Mouse (Mus musculus): ENCODE results near the gene Ctla2a.
"Not testable (repeated sequence)": the region's sequence is repeated elsewhere in the genome, so short reads cannot be mapped to it uniquely, and the experiment has no call there.

Ctla2a gene

GRCm38 (mm10) chr13:60936500-60936901 lies at the start of gene Ctla2a, which contains the start of gene Gm49391:
Gene Ctla2a, minus strand, starts transcription at chr13:60936625.
Gene Gm49391, minus strand, starts transcription at chr13:60936571.
- peak; percentile 1 for DNase-seq (ENCODE audit: low spot score)

- not testable (repeated sequence) for DNase-seq (ENCODE audit: low spot score)
Observed at GRCm38 (mm10) chr13:60972319-60972718, 35.9 kb upstream of the Ctla2a start.

DNA sequence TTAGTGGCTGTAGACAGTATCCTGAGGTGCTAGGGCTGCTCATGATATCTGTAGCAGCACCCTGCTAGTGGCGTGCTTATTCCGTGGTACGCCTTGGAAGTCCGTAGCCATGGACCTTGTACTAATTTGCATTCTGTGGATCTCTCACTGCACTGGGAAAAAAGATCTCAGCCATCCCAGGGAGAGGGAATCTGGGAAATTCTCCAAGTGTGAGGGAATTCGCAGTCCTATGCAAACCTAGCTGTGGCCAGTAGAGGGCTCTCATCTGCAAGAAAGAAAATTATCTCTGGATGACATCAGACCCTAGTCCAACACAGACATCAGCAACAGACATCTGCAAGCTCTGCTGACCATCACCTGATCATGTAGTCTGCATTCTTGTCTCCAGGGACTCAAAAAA lies 27.6 kb upstream of the Ctla2a start:
- not testable (repeated sequence) for DNase-seq (ENCODE audit: low spot score)

DNA sequence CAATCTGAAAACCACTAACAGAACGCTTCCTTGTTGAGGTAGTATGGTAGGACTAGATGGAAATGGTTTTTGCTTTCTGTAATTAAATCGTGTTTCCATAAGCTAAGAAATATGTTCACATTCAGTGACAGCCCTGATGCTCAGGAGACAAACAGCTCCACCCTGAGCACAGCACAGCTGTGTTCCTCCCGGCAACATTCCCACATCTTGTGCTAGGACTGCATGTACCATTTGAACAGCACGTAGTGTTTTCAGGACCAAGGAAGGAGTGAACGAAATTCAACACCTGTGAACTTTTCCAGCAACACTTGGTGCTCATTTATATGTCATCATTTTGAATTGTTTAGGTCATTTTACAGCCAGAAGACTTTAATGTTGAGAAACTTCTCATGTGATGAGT lies 25.3 kb upstream of the Ctla2a start:
- DNase-seq (ENCODE audit: low spot score): no peak

DNA sequence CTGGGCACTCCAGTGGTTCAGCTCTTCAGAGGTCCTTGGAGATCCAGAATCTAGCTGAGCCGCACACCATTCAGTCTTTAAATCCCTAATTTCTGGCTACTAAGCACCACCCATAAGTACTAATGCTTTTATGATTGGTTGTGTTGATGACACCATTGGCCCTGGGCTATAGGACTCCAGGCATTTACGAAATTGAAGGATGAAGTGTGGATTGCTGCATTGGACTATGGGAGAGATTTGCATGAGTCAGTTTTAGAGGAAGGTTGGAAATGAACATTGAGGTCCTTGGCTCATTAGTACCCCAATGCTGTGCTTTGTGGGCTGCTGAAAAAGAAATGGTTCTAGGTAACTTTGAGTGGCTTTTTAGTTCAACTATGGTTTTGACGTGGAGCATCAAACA lies 5.5 kb upstream of the Ctla2a start, which contains the start of gene Tpbpa:
Gene Tpbpa, minus strand, starts transcription at position 101 of the 400 bp plus-strand sequence.
- DNase-seq (ENCODE audit: low spot score): not testable (repeated sequence)

- not testable (repeated sequence) for DNase-seq (ENCODE audit: low spot score)
Observed at GRCm38 (mm10) chr13:60935490-60935889, 935 bp downstream of the Ctla2a start, which contains the start of gene Gm49393. Gene Gm49393, minus strand, starts transcription at chr13:60935590.

DNA sequence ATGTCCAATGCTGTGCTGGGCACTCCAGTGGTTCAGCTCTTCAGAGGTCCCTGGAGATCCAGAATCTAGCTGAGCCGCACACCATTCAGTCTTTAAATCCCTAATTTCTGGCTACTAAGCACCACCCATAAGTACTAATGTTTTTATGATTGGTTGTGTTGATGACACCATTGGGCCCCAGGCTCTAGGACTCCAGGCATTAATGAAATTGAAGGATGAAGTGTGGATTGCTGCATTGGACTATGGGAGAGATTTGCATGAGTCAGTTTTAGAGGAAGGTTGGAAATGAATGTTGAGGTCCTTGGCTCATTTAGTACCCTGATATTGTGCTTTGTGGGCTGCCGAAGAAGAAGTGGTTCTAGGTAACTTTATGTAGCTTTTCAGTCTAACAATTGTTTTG lies 31.6 kb downstream of the Ctla2a start, which contains the start of gene Tpbpb:
Gene Tpbpb, minus strand, starts transcription at position 101 of the 400 bp plus-strand sequence.
- not testable (repeated sequence) for DNase-seq (ENCODE audit: low spot score)

DNA sequence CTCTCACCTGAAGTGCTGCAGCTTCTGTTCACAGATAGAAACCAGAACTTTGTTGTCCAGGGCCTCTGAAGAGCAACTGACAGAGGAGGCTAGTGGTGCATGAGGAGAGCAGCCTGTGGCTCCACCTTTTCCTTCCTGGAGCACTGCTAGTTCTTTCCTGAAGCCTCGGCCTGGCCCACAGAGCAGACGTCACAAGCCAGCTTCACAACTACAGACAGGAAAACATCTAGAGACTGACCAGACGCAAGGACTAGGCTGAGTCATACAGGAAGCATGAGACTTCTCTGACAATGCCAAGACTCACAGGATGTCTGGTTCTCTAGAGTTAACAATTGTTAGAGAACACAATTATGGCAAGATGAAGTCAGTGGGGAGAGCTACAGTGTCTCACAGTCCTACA lies 39.1 kb downstream of the Ctla2a start, which contains the start of gene Ctla2b:
Gene Ctla2b, minus strand, starts transcription at position 120 of the 400 bp plus-strand sequence.
- DNase-seq (ENCODE audit: low spot score): no peak

- not testable (repeated sequence) for DNase-seq (ENCODE audit: low spot score)
Observed at GRCm38 (mm10) chr13:60896794-60897193, 39.6 kb downstream of the Ctla2a start, which contains the start of gene Gm49392. Gene Gm49392, minus strand, starts transcription at chr13:60896894.

GRCm38 (mm10) chr13:60895406-60896160 lies 40.8 kb downstream of the Ctla2a start:
- DNase-seq (ENCODE audit: low spot score): no peak

DNA sequence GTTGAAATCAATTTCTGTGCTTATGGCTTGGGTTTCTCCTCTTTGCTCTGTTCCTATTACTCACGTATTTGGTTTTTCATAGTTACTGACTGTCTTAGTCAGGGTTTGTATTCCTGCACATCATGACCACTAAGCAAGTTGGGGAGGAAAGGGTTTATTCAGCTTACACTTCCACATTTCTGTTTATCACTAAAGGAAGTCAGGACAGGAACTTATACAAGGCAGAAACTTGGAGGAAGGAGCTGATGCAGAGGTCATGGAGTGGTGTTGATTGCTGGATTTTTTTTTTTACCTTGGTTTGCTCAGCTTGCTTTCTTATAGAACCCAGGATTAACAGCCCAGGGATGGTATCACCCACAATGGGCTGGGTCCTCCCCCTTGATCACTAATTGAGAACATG lies 44.1 kb downstream of the Ctla2a start:
- DNase-seq (ENCODE audit: low spot score): no peak
